Mouse (Mus musculus) heart, embryonic 12.5 days (tissue): ENCODE results near the gene Gnpnat1. TPM values are rescaled to one million over a fixed set of nuclear protein-coding genes. Genes with fewer than 3 reads are reported as not detected.
"Not testable (repeated sequence)": the region's sequence is repeated elsewhere in the genome, so short reads cannot be mapped to it uniquely, and the experiment has no call there.

Source experiments
- ATAC-seq: fragments of 200-750 bp; cut with Nextera tagmentation; 2 replicates; pipeline ENCODE4 v1.8.0; 2017; ENCODE audit warnings: moderate TSS enrichment, moderate library complexity; ENCODE audit not compliant: insufficient number of reproducible peaks, low FRiP score
- H3K27ac ChIP-seq: fragments of 300-500 bp; sonication (generic); 2 replicates; pipeline ENCODE4 v1.5.1; 2016; ENCODE audit warnings: mild to moderate bottlenecking, moderate library complexity; ENCODE audit not compliant: poor library complexity, severe bottlenecking
- H3K27me3 ChIP-seq: fragments of 300-500 bp; sonication (generic); replicated peaks from 2 replicates; pipeline ENCODE4 v1.6.1; 2016; ENCODE audit warnings: mild to moderate bottlenecking, moderate library complexity
- H3K36me3 ChIP-seq: fragments of 300-500 bp; sonication (generic); 2 replicates; pipeline ENCODE4 v1.6.1; 2016; ENCODE audit warnings: mild to moderate bottlenecking, moderate library complexity
- H3K4me1 ChIP-seq: fragments of 300-500 bp; sonication (generic); replicated peaks from 2 replicates; pipeline ENCODE4 v1.6.1; 2016; ENCODE audit warnings: mild to moderate bottlenecking
- H3K4me2 ChIP-seq: fragments of 300-500 bp; sonication (generic); 2 replicates; pipeline ENCODE4 v1.6.1; 2016; ENCODE audit warnings: mild to moderate bottlenecking, moderate library complexity
- H3K4me3 ChIP-seq: fragments of 300-500 bp; sonication (generic); 2 replicates; pipeline ENCODE4 v1.5.1; 2016; ENCODE audit warnings: mild to moderate bottlenecking
- H3K9ac ChIP-seq: fragments of 300-500 bp; sonication (generic); 2 replicates; pipeline ENCODE4 v1.6.1; 2016; ENCODE audit warnings: mild to moderate bottlenecking, moderate library complexity
- H3K9me3 ChIP-seq: fragments of 300-500 bp; sonication (generic); replicated peaks from 2 replicates; pipeline ENCODE4 v1.6.1; 2016; ENCODE audit warnings: mild to moderate bottlenecking, moderate library complexity
- WGBS: fragments of 180-500 bp; shearing (Covaris S2); methylation state at CpG from one replicate; pipeline ENCODE4 v1.1.7; 2016; 5-methylcytosine and 5-hydroxymethylcytosine counted together
- polyA plus RNA-seq: library from polyadenylated mRNA; unstranded; fragments of >200 nt; fragmentation: Nextera tagmentation; extraction: Ambion mirVana; gene quantifications from 2 replicates; pipeline ENCODE4 v1.2.1, GENCODE M21; 2016

Gnpnat1 gene
- 30.5 and 33.0 TPM in 2 replicates for polyA plus RNA-seq

DNA sequence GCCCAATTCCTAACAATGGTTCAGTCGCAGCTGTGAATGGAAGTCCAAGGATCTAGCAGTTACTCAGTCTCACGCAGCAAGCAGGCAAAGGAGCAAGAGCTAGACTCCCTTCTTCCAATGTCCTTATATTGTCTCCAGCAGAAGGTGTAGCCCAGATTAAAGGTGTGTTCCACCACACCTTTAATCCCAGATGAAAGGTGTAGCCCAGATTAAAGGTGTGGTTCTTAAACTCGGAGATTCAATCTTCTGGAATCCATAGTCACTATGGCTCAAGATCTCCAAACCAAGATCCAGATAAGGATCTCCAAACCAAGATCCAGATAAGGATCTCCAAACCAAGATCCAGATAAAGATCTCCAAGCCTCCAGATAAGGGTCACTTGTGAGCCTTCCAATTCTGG, at the start of gene Gnpnat1:
TSS of gene Gnpnat1 (minus strand) at position 101 of the 400 bp plus-strand sequence.
- not testable (repeated sequence) for H3K9ac ChIP-seq, H3K4me2 ChIP-seq, H3K27me3 ChIP-seq, H3K4me3 ChIP-seq, ATAC-seq, H3K36me3 ChIP-seq, H3K9me3 ChIP-seq, H3K4me1 ChIP-seq, H3K27ac ChIP-seq
- 79% methylated on average over 2 of the region's 3 CpGs for WGBS

DNA sequence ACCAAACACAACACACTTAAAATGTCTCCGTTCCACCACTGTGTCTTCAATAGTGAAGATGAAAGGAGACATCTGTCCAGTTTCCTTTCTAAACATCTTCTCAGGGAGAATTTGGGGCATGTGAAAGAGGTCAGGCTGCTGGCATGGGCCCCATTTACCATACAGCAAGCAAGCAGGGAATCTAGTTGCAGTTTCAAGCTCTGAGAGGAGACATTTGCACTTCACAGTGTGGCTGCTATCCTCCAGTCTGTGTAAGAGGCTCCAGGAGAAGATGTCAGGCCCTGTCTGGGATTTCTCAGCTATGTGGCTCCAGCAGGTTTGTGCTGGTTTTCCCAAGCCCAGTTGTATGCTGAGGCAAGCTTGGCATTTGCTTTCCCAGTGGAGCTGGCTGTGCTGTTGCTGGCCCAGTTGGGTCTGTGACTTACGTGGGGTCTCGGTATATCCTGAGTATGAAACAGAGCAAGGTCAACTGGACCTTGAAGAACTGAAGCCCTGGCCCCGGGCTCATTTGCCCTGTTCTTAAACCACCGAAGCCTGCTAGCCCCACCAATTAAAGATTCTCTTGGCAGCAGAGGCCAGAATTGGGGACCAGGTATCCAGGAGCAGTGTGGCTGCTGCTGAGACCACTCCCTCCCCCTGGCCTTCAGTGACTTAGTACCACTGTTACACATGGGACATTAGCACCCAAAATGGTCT, 49.0 kb upstream of the Gnpnat1 start:
- H3K4me1 ChIP-seq = peaks cover 67% of the 10 kb centered on the region
- peak overlapping the region; percentile 35 for H3K9ac ChIP-seq
- WGBS = 44% methylated on average over 5 of the region's 5 CpGs
- peaks cover 18% of the 10 kb centered on the region for H3K36me3 ChIP-seq
- ATAC-seq = no peak
- H3K4me3 ChIP-seq = no peak overlapping the region
- H3K4me2 ChIP-seq = no peak overlapping the region
- peak overlapping the region; percentile 87 for H3K27ac ChIP-seq
- no peaks in the 10 kb centered on the region for H3K9me3 ChIP-seq
- no peaks in the 10 kb centered on the region for H3K27me3 ChIP-seq

DNA sequence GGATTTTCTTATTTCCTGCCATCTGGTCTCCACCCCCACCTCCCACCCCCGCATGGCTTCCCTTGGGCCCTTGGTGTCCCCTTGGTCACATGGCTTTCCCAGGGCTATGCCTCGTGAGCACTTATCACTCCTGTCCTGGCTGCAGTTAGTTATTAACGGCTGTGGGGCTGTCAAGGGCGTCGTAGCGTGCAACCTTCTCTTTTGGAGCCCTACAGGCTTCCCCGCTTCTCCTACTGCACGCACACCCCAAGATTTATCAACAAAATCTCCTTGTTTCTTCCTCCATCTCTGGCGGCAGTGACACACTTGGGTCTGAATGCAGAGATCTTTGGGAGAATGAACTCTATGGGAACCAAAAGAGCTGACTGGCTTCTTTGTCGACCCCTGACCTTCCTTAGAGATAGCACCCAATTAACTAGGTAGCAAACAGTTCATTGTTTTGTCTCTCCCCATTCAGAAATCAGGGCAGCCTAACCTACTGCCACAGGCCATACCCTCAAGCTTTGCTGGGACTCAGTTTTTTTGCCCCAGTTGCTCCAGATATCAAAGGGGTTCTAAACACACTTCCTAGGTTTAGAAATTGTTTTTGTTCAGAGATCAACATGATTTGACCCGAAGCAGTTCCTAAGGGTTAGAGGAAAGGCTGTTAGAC, 48.3 kb upstream of the Gnpnat1 start:
- ATAC-seq = peak; percentile 65
- Histone ChIP-seq H3K9me3 (no peaks in the 10 kb centered on the region), H3K4me1 (peaks cover 67% of the 10 kb centered on the region), H3K27me3 (no peaks in the 10 kb centered on the region), H3K36me3 (peaks cover 11% of the 10 kb centered on the region), H3K4me2 (peak overlapping the region; percentile 35; the same call in 1 of the 2 replicates), H3K4me3 (no peak overlapping the region), H3K9ac (no peak overlapping the region), H3K27ac (peak overlapping the region; percentile 87)
- WGBS = 11% methylated on average over 11 of the region's 11 CpGs

DNA sequence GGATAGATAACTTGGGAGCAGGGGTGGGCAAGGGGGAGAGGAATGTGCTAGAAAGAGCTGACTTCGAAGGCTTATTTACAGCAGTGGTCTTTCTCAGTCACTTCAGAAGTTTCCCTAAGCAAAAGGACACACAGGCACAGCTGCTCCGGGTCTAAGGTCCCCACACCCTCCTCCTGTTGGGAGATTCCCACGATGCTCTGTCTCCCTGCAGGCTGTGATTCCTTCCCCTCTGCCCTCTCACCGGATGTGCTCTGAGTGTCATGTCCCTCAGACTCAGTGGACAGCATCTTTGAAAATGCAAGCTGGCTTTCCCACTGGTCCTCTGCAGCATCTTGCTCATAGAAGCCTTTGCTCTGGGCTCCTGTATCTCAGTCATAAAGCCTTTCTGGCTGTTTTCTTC, 47.4 kb upstream of the Gnpnat1 start:
- ATAC-seq = no peak
- 0 out of 2 replicates have a peak overlapping the region, but pooled peaks have one; percentile 28 for H3K9ac ChIP-seq

DNA sequence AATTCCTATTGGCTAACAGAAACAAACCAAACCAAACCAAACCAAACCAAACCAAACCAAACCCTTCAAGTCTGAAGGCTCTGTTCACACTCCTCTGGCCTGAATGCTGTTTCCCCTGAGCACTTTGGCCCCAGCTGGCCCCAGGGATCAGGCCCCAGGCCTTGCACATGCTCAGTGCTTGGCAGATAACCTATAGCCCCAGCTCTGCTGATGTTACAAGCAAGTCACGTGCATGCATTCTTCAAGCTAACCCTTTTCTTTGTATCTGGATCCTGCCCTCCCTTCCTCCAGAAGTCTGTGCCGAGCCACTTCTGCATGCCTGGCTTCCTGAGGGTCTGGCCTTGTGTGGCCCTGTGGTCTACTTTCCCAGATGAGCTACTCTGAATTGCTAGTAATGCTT, 46.4 kb upstream of the Gnpnat1 start:
- H3K4me1 ChIP-seq = peaks cover 53% of the 10 kb centered on the region
- no peaks in the 10 kb centered on the region for H3K27me3 ChIP-seq
- WGBS = 6% methylated on average over 2 of the region's 2 CpGs

More for the DNA sequence above, 47.4 kb upstream of the Gnpnat1 start:
- Histone ChIP-seq H3K4me1 (peaks cover 62% of the 10 kb centered on the region), H3K36me3 (0 out of 2 replicates have a peak, but pooled peaks cover 4% of the 10 kb centered on the region), H3K27me3 (no peaks in the 10 kb centered on the region), H3K9me3 (no peaks in the 10 kb centered on the region), H3K4me3 (no peak overlapping the region), H3K4me2 (no peak overlapping the region), H3K27ac (peak overlapping the region; percentile 87)
- WGBS = 39% methylated on average over 4 of the region's 4 CpGs

DNA sequence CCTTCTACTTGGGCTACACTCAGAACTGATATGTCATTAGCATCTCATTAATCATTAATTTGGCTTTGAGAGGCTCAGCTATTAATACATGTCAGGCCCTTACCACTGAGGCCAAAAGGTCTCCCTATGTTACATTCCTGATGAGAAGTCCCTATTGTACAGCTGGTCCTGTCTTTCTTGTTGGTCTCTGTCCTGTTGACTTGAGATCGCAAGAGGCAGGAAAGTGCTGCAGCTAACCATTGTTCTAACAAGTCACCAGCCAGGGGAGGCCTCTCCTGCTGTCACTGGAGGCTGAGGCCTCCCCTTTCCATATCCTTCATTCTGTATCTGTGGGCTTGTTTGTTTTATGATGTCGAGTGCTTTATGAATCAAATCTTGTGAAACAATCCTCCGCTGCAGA, 42.1 kb upstream of the Gnpnat1 start:
- H3K4me1 ChIP-seq = peaks cover 26% of the 10 kb centered on the region
- no peaks in the 10 kb centered on the region for H3K27me3 ChIP-seq
- H3K4me3 ChIP-seq = no peak overlapping the region
- H3K36me3 ChIP-seq = no peaks in the 10 kb centered on the region
- no peak for ATAC-seq
- no peak overlapping the region for H3K9ac ChIP-seq
- WGBS = 65% methylated on average over 3 of the region's 3 CpGs
- no peaks in the 10 kb centered on the region for H3K9me3 ChIP-seq
- no peak overlapping the region for H3K27ac ChIP-seq
- no peak overlapping the region for H3K4me2 ChIP-seq

More for the DNA sequence above, 46.4 kb upstream of the Gnpnat1 start:
- peak overlapping the region; percentile 51; the same call in 1 of the 2 replicates for H3K27ac ChIP-seq
- 0 out of 2 replicates have a peak, but pooled peaks cover 4% of the 10 kb centered on the region for H3K36me3 ChIP-seq
- no peak overlapping the region for H3K4me3 ChIP-seq
- peak; percentile 74 for ATAC-seq
- no peak overlapping the region for H3K4me2 ChIP-seq
- no peaks in the 10 kb centered on the region for H3K9me3 ChIP-seq
- no peak overlapping the region for H3K9ac ChIP-seq

DNA sequence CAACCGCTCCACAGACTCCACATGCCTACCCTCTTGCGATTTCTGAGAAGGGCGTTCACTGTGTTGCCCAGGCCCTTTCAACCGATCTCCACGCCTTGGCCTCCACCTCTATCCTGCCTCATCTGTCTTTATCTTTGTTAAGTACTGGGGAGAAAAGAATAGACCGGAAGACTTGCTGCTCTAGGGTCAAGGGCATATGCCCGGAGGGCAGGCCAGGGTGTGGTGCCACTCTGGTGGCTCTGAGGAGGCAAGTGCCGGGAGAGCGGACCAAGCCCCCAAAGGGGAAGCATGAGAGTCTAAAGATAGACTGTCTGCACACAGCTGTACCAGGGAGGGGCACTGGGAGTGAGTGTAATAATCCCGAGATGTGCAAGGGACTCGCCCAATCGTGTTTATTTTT, 40.7 kb upstream of the Gnpnat1 start:
- Histone ChIP-seq H3K4me2 (peak overlapping the region; percentile 8), H3K9ac (no peak overlapping the region), H3K9me3 (no peaks in the 10 kb centered on the region), H3K36me3 (no peaks in the 10 kb centered on the region), H3K4me1 (peaks cover 14% of the 10 kb centered on the region), H3K27me3 (no peaks in the 10 kb centered on the region), H3K4me3 (no peak overlapping the region), H3K27ac (0 out of 2 replicates have a peak overlapping the region, but pooled peaks have one; percentile 6)
- peak; percentile 54; the same call in 1 of the 2 replicates for ATAC-seq
- 29% methylated on average over 12 of the region's 12 CpGs for WGBS

DNA sequence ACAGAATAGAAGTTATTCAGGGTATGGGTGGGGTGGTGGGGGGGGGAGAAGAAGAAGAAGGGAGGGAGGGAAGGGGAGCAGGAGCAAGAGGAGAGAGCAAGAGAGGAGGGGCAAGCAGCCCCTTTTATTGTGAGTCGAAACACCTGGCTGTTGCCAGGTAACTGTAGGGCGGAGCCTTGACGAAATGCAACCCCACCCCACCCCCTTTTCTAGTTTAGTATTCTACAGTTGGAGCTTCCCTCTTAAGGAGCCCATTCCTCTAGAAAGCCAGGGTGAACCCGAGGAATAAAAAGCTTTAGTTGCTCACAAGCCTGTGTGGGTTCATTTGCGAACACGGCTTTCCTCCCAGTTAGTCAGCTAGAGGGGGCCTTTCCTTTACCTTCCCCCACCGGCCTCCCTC, 40.2 kb upstream of the Gnpnat1 start:
- Histone ChIP-seq H3K36me3 (no peaks in the 10 kb centered on the region), H3K27ac (no peak overlapping the region), H3K9ac (no peak overlapping the region), H3K4me1 (peaks cover 14% of the 10 kb centered on the region), H3K9me3 (no peaks in the 10 kb centered on the region), H3K4me3 (no peak overlapping the region), H3K27me3 (no peaks in the 10 kb centered on the region), H3K4me2 (no peak overlapping the region)
- 60% methylated on average over 7 of the region's 7 CpGs for WGBS
- ATAC-seq = no peak

DNA sequence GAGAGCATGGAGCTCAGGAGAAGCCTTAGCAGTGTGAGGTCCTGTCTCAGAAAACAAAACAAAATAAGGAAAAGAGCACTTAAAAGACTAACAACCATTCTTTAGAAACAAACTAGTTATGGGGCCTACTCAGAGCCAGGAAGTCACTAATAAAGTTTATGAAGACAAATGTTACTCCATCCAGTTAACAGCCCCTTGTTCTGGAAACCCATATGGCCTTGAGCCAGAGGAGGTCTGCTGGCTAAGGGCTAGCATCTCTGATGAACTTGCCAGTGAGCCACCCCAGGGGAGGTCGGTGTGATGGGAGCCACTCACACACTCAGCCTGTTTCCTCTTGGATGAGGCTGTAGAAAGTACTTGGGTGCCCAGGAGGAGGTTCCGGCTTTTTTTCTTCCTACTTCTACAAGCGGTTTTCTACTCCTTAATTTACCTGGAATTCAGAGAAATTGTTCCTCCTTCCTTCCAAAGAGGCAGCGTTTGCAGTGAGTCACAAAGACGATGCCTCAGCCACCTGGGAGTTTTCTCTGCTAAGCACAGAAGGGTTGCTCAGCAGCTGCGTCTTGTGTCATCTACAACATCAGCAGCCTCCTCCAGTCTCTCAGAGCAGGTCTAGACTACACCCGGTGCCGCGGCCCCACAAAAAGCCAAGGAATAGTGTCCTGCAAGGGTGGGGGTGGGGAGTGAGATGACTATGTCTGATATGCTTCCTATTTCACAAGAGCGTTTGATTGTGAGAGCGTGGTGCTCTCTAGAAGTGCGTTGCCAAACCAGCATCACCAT, 38.3 kb upstream of the Gnpnat1 start:
- Histone ChIP-seq H3K4me3 (no peak overlapping the region), H3K27ac (no peak overlapping the region), H3K27me3 (no peaks in the 10 kb centered on the region), H3K4me1 (peaks cover 19% of the 10 kb centered on the region), H3K36me3 (no peaks in the 10 kb centered on the region), H3K4me2 (no peak overlapping the region), H3K9me3 (no peaks in the 10 kb centered on the region), H3K9ac (no peak overlapping the region)
- WGBS = 58% methylated on average over 12 of the region's 12 CpGs
- no peak for ATAC-seq

DNA sequence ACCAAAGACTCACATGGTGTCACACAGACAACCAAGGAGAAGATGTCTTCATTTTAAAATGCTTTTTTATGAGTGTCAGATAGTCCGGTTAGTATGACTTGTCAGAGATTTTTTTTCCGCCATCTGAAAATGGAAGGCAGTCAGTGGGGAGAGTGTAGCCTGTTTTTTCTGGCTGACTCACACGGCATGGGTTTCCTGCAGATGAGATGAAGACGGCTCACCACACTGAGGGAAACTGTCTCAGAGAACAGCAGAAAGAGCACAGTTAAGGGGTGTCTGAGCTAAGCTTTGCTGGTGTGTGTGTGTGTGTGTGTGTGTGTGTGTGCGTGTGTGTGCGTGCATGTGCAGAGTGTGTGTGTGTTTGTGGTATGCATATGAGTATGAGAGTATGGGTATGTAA, 36.6 kb upstream of the Gnpnat1 start:
- WGBS = 60% methylated on average over 6 of the region's 6 CpGs

DNA sequence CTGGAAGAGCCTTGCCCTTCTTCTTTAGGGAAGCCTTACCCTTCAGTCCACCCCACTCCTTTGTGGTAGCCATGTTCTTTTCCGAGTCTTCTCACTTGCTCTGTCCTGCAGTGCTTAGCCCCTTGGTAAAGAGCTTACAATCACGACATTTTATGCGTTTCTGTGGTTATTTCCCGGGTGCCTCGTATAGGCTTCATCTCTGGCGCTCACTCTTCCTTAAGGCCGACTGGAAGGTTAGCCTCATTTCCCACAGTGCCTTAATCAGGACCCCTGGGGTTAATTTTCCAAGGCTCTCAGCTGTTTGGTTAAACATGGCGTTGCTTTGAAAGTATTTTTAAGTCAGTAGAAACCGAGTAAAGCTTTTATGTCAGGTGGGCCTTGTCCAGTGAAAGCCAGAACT, 34.7 kb upstream of the Gnpnat1 start:
- H3K4me3 ChIP-seq = no peak overlapping the region
- no peak overlapping the region for H3K4me2 ChIP-seq
- H3K4me1 ChIP-seq = peaks cover 18% of the 10 kb centered on the region
- no peak for ATAC-seq
- no peaks in the 10 kb centered on the region for H3K9me3 ChIP-seq
- no peaks in the 10 kb centered on the region for H3K36me3 ChIP-seq
- WGBS = 72% methylated on average over 9 of the region's 9 CpGs
- no peak overlapping the region for H3K27ac ChIP-seq
- H3K27me3 ChIP-seq = no peaks in the 10 kb centered on the region
- H3K9ac ChIP-seq = no peak overlapping the region

More for the DNA sequence above, 36.6 kb upstream of the Gnpnat1 start:
- Histone ChIP-seq H3K27me3 (no peaks in the 10 kb centered on the region), H3K4me3 (no peak overlapping the region), H3K4me1 (peaks cover 29% of the 10 kb centered on the region), H3K27ac (no peak overlapping the region), H3K4me2 (no peak overlapping the region), H3K9me3 (no peaks in the 10 kb centered on the region), H3K36me3 (no peaks in the 10 kb centered on the region), H3K9ac (no peak overlapping the region)
- no peak for ATAC-seq
